Mouse (Mus musculus): ENCODE measurements around the gene Aadacl3.

- TF ChIP-seq POLR2A (IDR thresholded peaks at IDR 0.05; ENCODE audit: borderline replicate concordance, insufficient read depth, low read length) = no peak
- no peak for TF ChIP-seq CTCF (IDR thresholded peaks at IDR 0.05; ENCODE audit: borderline replicate concordance, insufficient read depth, low read depth, low read length)
Measured at GRCm38 (mm10) chr4:144493331-144493730, 29.8 kb upstream of the Aadacl3 start.
